11 mouse cellular contexts compared by ENCODE assay signal in genomic region chrX:20587968-20588367, GRCm38 (mm10). TPM values are rescaled to one million over a fixed set of nuclear protein-coding genes. Genes with fewer than 3 reads are reported as not detected.
A peak's percentile ranks its signal among the peaks of the same experiment; 100 is the strongest.
DNase-seq lines count a peak whose midpoint lies in the region; ATAC-seq and TF ChIP-seq lines count a peak whose summit lies in the region.
"Had no signal": no experiment of that assay in that cellular context is flagged by ENCODE, and none has a peak within 500 bp of the region (broad histone marks: within the 10 kb centered on the region; RNA-seq: fewer than 3 reads in every experiment).

No protein-coding gene starts in this region.

- no peak for TF ChIP-seq POLR2A in lung, adult 2 months (IDR thresholded peaks at IDR 0.05; ENCODE audit: borderline replicate concordance, extremely low read depth, low read depth, low read length)

- no peaks in the 10 kb centered on the region for H3K4me1 ChIP-seq in lung, adult 2 months (ENCODE audit: control insufficient read depth, insufficient read depth, low read length)
- H3K4me1 ChIP-seq: limb, embryonic 13.5 days had no signal

- intact Hi-C loops in heart, postnatal 14 days (cut with DNase I): loop anchor here (5.0 to 10.0 kb wide), 2 partner anchors 431 to 563 kb away; no protein-coding TSS in a partner anchor

- DNase-seq in CD4-positive, CD25-positive, alpha-beta regulatory T cell, adult 2 months (ENCODE audit: low read depth, low spot score): peak; percentile 29
- DNase-seq in kidney, adult 18-20 months: peak; percentile 22
- no peak for DNase-seq in kidney, postnatal 10 days
- DNase-seq in lung, postnatal 14 days: peak; percentile 0
- no peak for DNase-seq in lung, adult 2 months
- DNase-seq in heart, postnatal 14 days: no peak

- no peak for TF ChIP-seq CTCF in lung, adult 2 months (IDR thresholded peaks at IDR 0.05; ENCODE audit: insufficient read depth, low read length)

- 24% methylated on average over 4 of the region's 4 CpGs for WGBS in lung, adult 2 months

- ATAC-seq in CD4-positive, CD25-positive, alpha-beta regulatory T cell, adult 4 months: no peak
- 0 out of 2 replicates have a peak, but pooled peaks have one; percentile 54 for ATAC-seq in megakaryocyte progenitor cell, adult 5-6 weeks (replicated peaks; ENCODE audit: poor library complexity)

- H3K4me3 ChIP-seq in lung, adult 2 months (replicated peaks; ENCODE audit: extremely low read depth, low read depth, low read length): no peak overlapping the region
- H3K4me3 ChIP-seq: limb, embryonic 13.5 days; myocyte had no signal

RNA-seq across cellular contexts. Expression of gene Rbm10, which starts 29.3 kb away (rescaled TPM):
- polyA plus RNA-seq in CD4-positive, CD25-positive, alpha-beta regulatory T cell, adult 4 months (2017; shearing (Covaris generic)): 10 to 100 TPM; 37.6 to 61.7 TPM
- 44.6 and 51.4 TPM in 2 replicates for polyA plus RNA-seq in lung, adult 2 months (2012; rRNA removed)
- total RNA-seq in megakaryocyte progenitor cell, adult 5-6 weeks (2015): 28.4 and 32.0 TPM in 2 replicates
- total RNA-seq in megakaryocyte progenitor cell, adult 5-6 weeks (2017): 66.3 and 82.3 TPM in 2 replicates
- total RNA-seq in heart, postnatal 14 days (2021): 10 to 100 TPM; 21.2 to 25.4 TPM

RNA-seq across cellular contexts. Expression of gene Ndufb11, which starts 29.5 kb away (rescaled TPM):
- 100 to 1,000 TPM; 218 to 246 TPM for polyA plus RNA-seq in CD4-positive, CD25-positive, alpha-beta regulatory T cell, adult 4 months (2017; shearing (Covaris generic))
- 102 and 118 TPM in 2 replicates for polyA plus RNA-seq in lung, adult 2 months (2012; rRNA removed)
- total RNA-seq in megakaryocyte progenitor cell, adult 5-6 weeks (2015): 161 and 171 TPM in 2 replicates
- total RNA-seq in megakaryocyte progenitor cell, adult 5-6 weeks (2017): 75.1 and 84.7 TPM in 2 replicates
- 100 to 1,000 TPM; 634 to 692 TPM for total RNA-seq in heart, postnatal 14 days (2021)

RNA-seq across cellular contexts. Expression of gene Rgn, which starts 38.4 kb away (rescaled TPM):
- polyA plus RNA-seq in CD4-positive, CD25-positive, alpha-beta regulatory T cell, adult 4 months (2017; shearing (Covaris generic)): not detected
- 0.07 and 0.30 TPM in 2 replicates for polyA plus RNA-seq in lung, adult 2 months (2012; rRNA removed)
- total RNA-seq in megakaryocyte progenitor cell, adult 5-6 weeks (2015): not detected in 2 replicates
- not detected in 2 replicates for total RNA-seq in megakaryocyte progenitor cell, adult 5-6 weeks (2017)
- under 1 TPM; 0.59 to 0.84 TPM for total RNA-seq in heart, postnatal 14 days (2021)
- polyA plus RNA-seq: C2C12, myocyte had no signal

Comparison
In these comparisons a context has a peak if more than half of its experiments do, and no peak if none do; other contexts are left out.
1. DNase-seq: peak in CD4-positive, CD25-positive, alpha-beta regulatory T cell, adult 2 months (single experiment), kidney, adult 18-20 months (single experiment) and lung, postnatal 14 days (single experiment); none in kidney, postnatal 10 days (single experiment), lung, adult 2 months (single experiment) and heart, postnatal 14 days (0 of 2).